Mouse (Mus musculus) heart, postnatal 25 days (tissue): ENCODE data around the gene Gm10096. TPM values are rescaled to one million over a fixed set of nuclear protein-coding genes. Genes with fewer than 3 reads are reported as not detected.
"Not testable (repeated sequence)": the region's sequence is repeated elsewhere in the genome, so short reads cannot be mapped to it uniquely, and the experiment has no call there.

Source experiments
- DNase-seq: peaks from one replicate; pipeline ENCODE4 v3.0.0; 2022; ENCODE audit warnings: low spot score
- intact Hi-C: fragments of 180-260 bp; cut with DNase I; formaldehyde crosslinking; loops from one replicate; pipeline ENCODE4 v1.15.1; 2025
- total RNA-seq, 2 experiments: library from RNA; stranded (reverse); gene quantifications; 2 replicates each; pipeline ENCODE4 v1.2.3; 2021

The Gm10096 gene
- not detected for total RNA-seq

DNA sequence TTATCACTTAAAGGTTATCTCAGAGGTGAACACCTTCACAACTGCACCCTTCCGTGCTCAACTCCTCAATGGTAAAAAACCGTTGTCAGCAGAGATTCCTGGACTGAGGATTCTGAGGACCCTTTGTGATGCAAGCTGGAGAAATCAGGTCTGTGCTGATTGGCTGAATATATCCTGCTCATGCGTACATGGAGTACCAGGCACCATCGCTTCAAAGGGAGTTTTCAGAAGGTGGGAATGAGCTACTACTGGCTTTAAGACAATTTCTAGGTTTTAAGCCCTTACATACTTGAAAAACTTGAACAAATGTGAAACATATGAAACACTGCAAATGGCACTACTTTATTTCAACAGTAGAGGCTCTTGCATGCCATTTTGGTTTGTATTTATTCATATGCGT is at the start of gene Gm10096:
Gm10096 (minus strand) TSS at position 101 of the 400 bp plus-strand sequence.
- intact Hi-C loops, DNase-seq: not testable (repeated sequence)
